Mouse (Mus musculus) forebrain, embryonic 11.5 days (tissue): ENCODE data around the gene Gcnt3. TPM values are rescaled to one million over a fixed set of nuclear protein-coding genes. Genes with fewer than 3 reads are reported as not detected.

Source experiments
- ATAC-seq: fragments of 200-750 bp; cut with Nextera tagmentation; replicated peaks from 2 replicates; pipeline ENCODE4 v1.8.0; 2017; ENCODE audit warnings: moderate TSS enrichment; ENCODE audit not compliant: low FRiP score
- DNase-seq: peaks from one replicate; pipeline ENCODE4 v3.0.0-alpha.2; 2017; ENCODE audit warnings: low spot score
- H3K27ac ChIP-seq: fragments of 300-500 bp; sonication (generic); 2 replicates; pipeline ENCODE4 v1.5.1; 2014; ENCODE audit warnings: low read depth, low read length
- H3K27me3 ChIP-seq: fragments of 300-500 bp; sonication (generic); 2 replicates; pipeline ENCODE4 v1.6.1; 2014; ENCODE audit warnings: mild to moderate bottlenecking, low read length, mixed read lengths; ENCODE audit not compliant: control insufficient read depth, insufficient read depth
- H3K36me3 ChIP-seq: fragments of 300-500 bp; sonication (generic); 2 replicates; pipeline ENCODE4 v1.6.1; 2014; ENCODE audit warnings: mild to moderate bottlenecking, low read length, moderate library complexity, mixed read lengths; ENCODE audit not compliant: control insufficient read depth, insufficient read depth
- H3K4me1 ChIP-seq: fragments of 300-500 bp; sonication (generic); replicated peaks from 2 replicates; pipeline ENCODE4 v1.6.1; 2014; ENCODE audit warnings: low read length, mixed read lengths; ENCODE audit not compliant: control insufficient read depth, insufficient read depth
- H3K4me2 ChIP-seq: fragments of 300-500 bp; sonication (generic); 2 replicates; pipeline ENCODE4 v1.6.1; 2014; ENCODE audit warnings: low read depth, mild to moderate bottlenecking, low read length, moderate library complexity, mixed read lengths; ENCODE audit not compliant: severe bottlenecking
- H3K4me3 ChIP-seq: fragments of 300-500 bp; sonication (generic); 2 replicates; pipeline ENCODE4 v1.5.1; 2014; ENCODE audit warnings: low read depth, low read length
- H3K9ac ChIP-seq: fragments of 300-500 bp; sonication (generic); 2 replicates; pipeline ENCODE4 v1.6.1; 2014; ENCODE audit warnings: low read length
- H3K9me3 ChIP-seq: fragments of 300-500 bp; sonication (generic); 2 replicates; pipeline ENCODE4 v1.6.1; 2016; ENCODE audit warnings: low read length, mixed read lengths; ENCODE audit not compliant: control insufficient read depth
- WGBS: fragments of 180-500 bp; shearing (Covaris S2); extraction: QIAGEN DNeasy Blood & Tissue Kit; methylation state at CpG from one replicate; pipeline ENCODE4 v1.1.7; 2014; 5-methylcytosine and 5-hydroxymethylcytosine counted together
- polyA plus RNA-seq: library from polyadenylated mRNA; unstranded; fragments of >200 nt; fragmentation: Nextera tagmentation; extraction: Ambion mirVana; gene quantifications from 2 replicates; pipeline ENCODE4 v1.2.1, GENCODE M21; 2014

Gcnt3 gene
- polyA plus RNA-seq, 1 experiment from 2014 or later = not detected

GRCm38 (mm10) chr9:69988706-69989302 lies 49.1 kb downstream of the Gcnt3 start:
- WGBS = 40% methylated on average over 16 of the region's 16 CpGs
- Histone ChIP-seq H3K36me3 (no peaks in the 10 kb centered on the region), H3K4me2 (peak overlapping the region; percentile 48), H3K27me3 (no peaks in the 10 kb centered on the region), H3K9ac (peak overlapping the region; percentile 44; the same call in 1 of the 2 replicates), H3K9me3 (no peaks in the 10 kb centered on the region), H3K4me1 (peaks cover 5% of the 10 kb centered on the region; the same call in 1 of the 2 replicates), H3K4me3 (peak overlapping the region; percentile 99), H3K27ac (no peak overlapping the region; the same call in 1 of the 2 replicates)
- ATAC-seq (no peak), DNase-seq (no peak)

- Histone ChIP-seq H3K27ac (no peak overlapping the region), H3K9me3 (no peaks in the 10 kb centered on the region), H3K9ac (no peak overlapping the region), H3K4me1 (peaks cover 5% of the 10 kb centered on the region; the same call in 1 of the 2 replicates), H3K4me3 (no peak overlapping the region), H3K4me2 (no peak overlapping the region), H3K27me3 (no peaks in the 10 kb centered on the region), H3K36me3 (no peaks in the 10 kb centered on the region)
- DNase-seq = peak; percentile 64
- WGBS = 5% methylated on average over 3 of the region's 3 CpGs
- ATAC-seq = no peak
Measured at GRCm38 (mm10) chr9:69987579-69987978, 50.3 kb downstream of the Gcnt3 start.

GRCm38 (mm10) chr9:69986571-69986970 lies 51.3 kb downstream of the Gcnt3 start:
- no peaks in the 10 kb centered on the region for H3K9me3 ChIP-seq
- no peak for ATAC-seq
- H3K27me3 ChIP-seq = no peaks in the 10 kb centered on the region
- WGBS = 78% methylated on average over 5 of the region's 5 CpGs
- no peak overlapping the region for H3K4me2 ChIP-seq
- no peak overlapping the region for H3K9ac ChIP-seq
- H3K4me3 ChIP-seq = no peak overlapping the region
- no peak overlapping the region for H3K27ac ChIP-seq
- no peaks in the 10 kb centered on the region for H3K36me3 ChIP-seq
- no peak for DNase-seq
- peaks cover 5% of the 10 kb centered on the region; the same call in 1 of the 2 replicates for H3K4me1 ChIP-seq

- no peaks in the 10 kb centered on the region for H3K36me3 ChIP-seq
- no peak overlapping the region for H3K4me2 ChIP-seq
- H3K9me3 ChIP-seq = no peaks in the 10 kb centered on the region
- 79% methylated on average over 10 of the region's 10 CpGs for WGBS
- H3K9ac ChIP-seq = no peak overlapping the region
- DNase-seq (no peak), ATAC-seq (no peak)
- peaks cover 5% of the 10 kb centered on the region; the same call in 1 of the 2 replicates for H3K4me1 ChIP-seq
- no peak overlapping the region for H3K27ac ChIP-seq
- no peak overlapping the region for H3K4me3 ChIP-seq
- H3K27me3 ChIP-seq = no peaks in the 10 kb centered on the region
Measured at GRCm38 (mm10) chr9:69986063-69986462, 51.8 kb downstream of the Gcnt3 start.

GRCm38 (mm10) chr9:69985526-69985925 lies 52.4 kb downstream of the Gcnt3 start:
- Histone ChIP-seq H3K4me2 (no peak overlapping the region), H3K36me3 (no peaks in the 10 kb centered on the region), H3K9me3 (no peaks in the 10 kb centered on the region), H3K27me3 (no peaks in the 10 kb centered on the region), H3K4me3 (no peak overlapping the region), H3K27ac (no peak overlapping the region), H3K9ac (no peak overlapping the region), H3K4me1 (peaks cover 2% of the 10 kb centered on the region; the same call in 1 of the 2 replicates)
- DNase-seq = no peak
- no peak for ATAC-seq
- WGBS = 69% methylated on average over 1 of the region's 1 CpGs

Other genes with a start within 250 kb of the Gcnt3 start
- gene Bnip2, start 48.6 kb downstream of the Gcnt3 start, polyA plus RNA-seq = 110 and 120 TPM in 2 replicates
- gene Gtf2a2, start 25.5 kb downstream of the Gcnt3 start, polyA plus RNA-seq = 211 and 223 TPM in 2 replicates
- gene Fam81a, start 104.5 kb upstream of the Gcnt3 start, polyA plus RNA-seq = 3.6 and 6.0 TPM in 2 replicates
- gene Myo1e, start 169.3 kb upstream of the Gcnt3 start, polyA plus RNA-seq = 10.5 and 11.1 TPM in 2 replicates